In the genomic region with DNA sequence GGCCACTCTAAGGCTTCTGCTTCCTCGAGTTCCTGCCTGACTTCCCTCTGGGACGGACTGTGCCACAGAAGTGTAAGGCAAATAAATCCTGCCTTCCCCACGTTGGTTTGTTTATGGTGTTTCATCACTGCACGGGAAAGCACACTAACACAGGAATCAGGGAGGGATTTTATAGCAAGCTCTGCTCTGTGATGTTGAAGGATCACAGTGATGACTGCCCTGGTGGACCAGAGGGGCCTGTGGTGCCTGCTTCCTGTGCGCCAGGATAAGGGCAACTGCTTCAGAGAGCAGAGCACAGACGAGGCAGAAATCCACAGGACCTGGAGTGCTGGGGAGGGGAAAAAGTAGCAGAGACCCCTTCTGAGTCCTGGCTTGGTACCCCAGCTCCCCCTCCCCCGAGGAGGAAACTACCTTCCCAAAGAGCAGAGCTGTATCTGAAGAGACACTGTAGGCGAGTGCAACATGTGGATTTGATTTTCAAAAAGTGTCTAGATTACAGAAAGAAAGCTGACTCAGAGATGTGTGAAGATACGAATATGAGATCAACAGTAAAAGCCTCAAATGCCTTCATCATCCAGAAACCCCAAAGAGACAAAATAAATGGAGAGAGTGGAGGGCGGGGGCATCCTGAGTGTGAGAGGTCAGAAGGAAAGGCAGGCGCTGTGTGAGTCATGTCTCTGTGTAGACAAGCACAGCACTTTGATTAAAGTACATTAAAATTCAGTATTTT, we compare ENCODE assay signal across 19 mouse cellular contexts.
DNase-seq lines count a peak whose midpoint lies in the region; ATAC-seq lines count a peak whose summit lies in the region.
"Had no signal": no experiment of that assay in that cellular context is flagged by ENCODE, and none has a peak within 500 bp of the region (broad histone marks: within the 10 kb centered on the region; RNA-seq: fewer than 3 reads in every experiment).

No protein-coding gene starts in this region.

- no peak for ATAC-seq in megakaryocyte progenitor cell, adult 5-6 weeks (replicated peaks; ENCODE audit: poor library complexity)
- no peak for ATAC-seq in inflammation-experienced regulatory T-cells, adult 6 months
- ATAC-seq: activated CD4-positive, CD25-positive, alpha-beta regulatory T cell, adult 4 months; liver, embryonic 12.5 days; Patski had no signal

- peak; percentile 15 for DNase-seq in embryo, embryonic 9.5 days (ENCODE audit: extremely low spot score)
- DNase-seq in embryo, embryonic 10 days (ENCODE audit: low spot score), result no peak
- peak; percentile 22 for DNase-seq in lung, postnatal 36 days
- DNase-seq in lung, postnatal 25 days (ENCODE audit: low spot score), result no peak
- DNase-seq in fibroblast of lung, adult 2 months (ENCODE audit: low read depth), result peak; percentile 52
- DNase-seq in adrenal gland, adult (ENCODE audit: inconsistent age in 2 of 2, low spot score in 1 of 2), result no peak
- DNase-seq: adrenal gland, postnatal 36 days; cerebellum, adult 9-10 months; gastrocnemius, postnatal 36 days; kidney, adult 8-10 months; kidney, postnatal 4 days; lung, embryonic 14.5 days; right cerebral cortex, postnatal 25 days; thymus, postnatal 14 days had no signal

Comparison
In these comparisons a context has a peak if more than half of its experiments do, and no peak if none do; other contexts are left out.
1. DNase-seq: peak in embryo, embryonic 9.5 days (single experiment), lung, postnatal 36 days (single experiment) and fibroblast of lung, adult 2 months (single experiment); none in embryo, embryonic 10 days (single experiment), lung, postnatal 25 days (single experiment) and adrenal gland, adult (0 of 2).